Mouse (Mus musculus) heart, embryonic 15.5 days (tissue): ENCODE data around the gene Saysd1. TPM values are rescaled to one million over a fixed set of nuclear protein-coding genes. Genes with fewer than 3 reads are reported as not detected.

Experiments used
- ATAC-seq: fragments of 200-750 bp; cut with Nextera tagmentation; replicated peaks from 2 replicates; pipeline ENCODE4 v1.8.0; 2017; ENCODE audit warnings: low read depth, moderate TSS enrichment; ENCODE audit not compliant: insufficient number of reproducible peaks, insufficient read depth, low FRiP score
- H3K27ac ChIP-seq: fragments of 300-500 bp; sonication (generic); 2 replicates; pipeline ENCODE4 v1.5.1; 2015; ENCODE audit warnings: mild to moderate bottlenecking, inconsistent platforms
- H3K27me3 ChIP-seq: fragments of 300-500 bp; sonication (generic); 2 replicates; pipeline ENCODE4 v1.6.1; 2015; ENCODE audit warnings: inconsistent platforms
- H3K36me3 ChIP-seq: fragments of 300-500 bp; sonication (generic); 2 replicates; pipeline ENCODE4 v1.6.1; 2015; ENCODE audit warnings: mild to moderate bottlenecking, inconsistent platforms
- H3K4me1 ChIP-seq: fragments of 300-500 bp; sonication (generic); replicated peaks from 2 replicates; pipeline ENCODE4 v1.6.1; 2015; ENCODE audit warnings: inconsistent platforms
- H3K4me2 ChIP-seq: fragments of 300-500 bp; sonication (generic); 2 replicates; pipeline ENCODE4 v1.6.1; 2015; ENCODE audit warnings: inconsistent platforms, mild to moderate bottlenecking, moderate library complexity
- H3K4me3 ChIP-seq: fragments of 300-500 bp; sonication (generic); 2 replicates; pipeline ENCODE4 v1.5.1; 2015; ENCODE audit warnings: mild to moderate bottlenecking, inconsistent platforms
- H3K9ac ChIP-seq: fragments of 300-500 bp; sonication (generic); 2 replicates; pipeline ENCODE4 v1.6.1; 2015; ENCODE audit warnings: mild to moderate bottlenecking, inconsistent platforms
- H3K9me3 ChIP-seq: fragments of 300-500 bp; sonication (generic); replicated peaks from 2 replicates; pipeline ENCODE4 v1.6.1; 2016; ENCODE audit warnings: inconsistent platforms
- WGBS: fragments of 180-500 bp; shearing (Covaris S2); methylation state at CpG from one replicate; pipeline ENCODE4 v1.1.7; 2015; ENCODE audit warnings: mixed read lengths; 5-methylcytosine and 5-hydroxymethylcytosine counted together
- polyA plus RNA-seq: library from polyadenylated mRNA; unstranded; fragments of >200 nt; fragmentation: Nextera tagmentation; extraction: Ambion mirVana; gene quantifications from 2 replicates; pipeline ENCODE4 v1.2.1, GENCODE M21; 2015

Gene Saysd1
- polyA plus RNA-seq, 1 experiment from 2014 or later, result 7.7 TPM

DNA sequence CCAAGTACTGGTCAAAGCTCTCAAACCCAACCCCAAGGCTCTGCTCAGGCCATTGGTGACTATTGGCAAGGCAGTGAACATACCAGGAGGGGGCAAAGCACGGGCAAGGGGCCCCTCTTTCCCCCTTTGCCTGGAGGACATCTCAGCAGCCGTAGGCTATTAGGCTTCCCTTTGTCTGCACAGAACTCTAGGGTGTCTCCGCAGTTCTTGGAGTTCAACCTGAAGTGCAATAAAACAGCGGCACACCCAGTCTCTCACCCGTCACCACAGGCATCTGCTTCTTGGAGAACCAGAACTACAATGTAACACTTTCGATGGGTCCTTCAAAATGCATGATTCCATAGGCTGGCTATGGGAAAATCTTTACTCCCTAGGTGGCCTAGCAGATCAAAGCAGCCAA, 10.2 kb downstream of the Saysd1 start:
- Histone ChIP-seq H3K4me3 (no peak overlapping the region), H3K9me3 (no peaks in the 10 kb centered on the region), H3K4me1 (no peaks in the 10 kb centered on the region), H3K27me3 (no peaks in the 10 kb centered on the region), H3K4me2 (no peak overlapping the region), H3K9ac (no peak overlapping the region), H3K36me3 (no peaks in the 10 kb centered on the region), H3K27ac (no peak overlapping the region)
- ATAC-seq, result no peak
- 83% methylated on average over 6 of the region's 6 CpGs for WGBS

DNA sequence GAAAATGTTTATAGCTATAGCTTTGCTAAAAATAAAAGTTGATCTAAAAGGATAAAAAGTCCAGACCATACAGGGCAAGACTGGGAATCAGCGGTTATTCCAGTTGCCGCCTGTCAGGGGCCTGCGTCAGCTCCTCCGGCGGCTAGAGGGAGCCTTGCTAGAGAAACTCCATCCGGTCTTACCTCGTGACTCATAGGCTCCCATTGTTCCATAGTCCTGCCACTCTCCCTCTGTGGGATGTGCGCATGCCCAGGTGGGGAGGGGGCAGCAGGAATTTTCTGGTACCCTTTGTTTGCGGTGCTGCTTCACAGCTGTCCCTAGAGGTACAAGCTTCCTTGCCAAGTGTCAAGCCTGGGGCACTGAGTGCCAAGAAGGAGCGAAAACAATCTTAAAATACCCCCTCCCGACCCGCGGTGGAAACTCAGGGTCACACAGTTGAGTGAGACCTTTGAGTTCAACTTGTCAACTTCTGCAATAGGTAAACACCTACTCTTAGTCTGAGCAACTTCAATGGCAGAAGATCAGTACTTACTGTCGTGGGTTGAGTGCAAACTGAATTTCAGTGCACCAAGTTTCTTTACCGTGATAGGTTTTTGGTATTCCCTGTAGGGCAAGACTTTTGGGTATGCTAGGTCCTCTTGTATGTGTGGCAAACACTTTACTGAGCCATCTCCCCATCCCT, 10.8 kb downstream of the Saysd1 start:
- 69% methylated on average over 15 of the region's 15 CpGs for WGBS
- H3K4me2 ChIP-seq, result no peak overlapping the region
- no peak overlapping the region for H3K4me3 ChIP-seq
- H3K36me3 ChIP-seq, result no peaks in the 10 kb centered on the region
- H3K9me3 ChIP-seq, result no peaks in the 10 kb centered on the region
- H3K9ac ChIP-seq, result no peak overlapping the region
- H3K4me1 ChIP-seq, result no peaks in the 10 kb centered on the region
- no peak overlapping the region for H3K27ac ChIP-seq
- no peak for ATAC-seq
- H3K27me3 ChIP-seq, result no peaks in the 10 kb centered on the region

DNA sequence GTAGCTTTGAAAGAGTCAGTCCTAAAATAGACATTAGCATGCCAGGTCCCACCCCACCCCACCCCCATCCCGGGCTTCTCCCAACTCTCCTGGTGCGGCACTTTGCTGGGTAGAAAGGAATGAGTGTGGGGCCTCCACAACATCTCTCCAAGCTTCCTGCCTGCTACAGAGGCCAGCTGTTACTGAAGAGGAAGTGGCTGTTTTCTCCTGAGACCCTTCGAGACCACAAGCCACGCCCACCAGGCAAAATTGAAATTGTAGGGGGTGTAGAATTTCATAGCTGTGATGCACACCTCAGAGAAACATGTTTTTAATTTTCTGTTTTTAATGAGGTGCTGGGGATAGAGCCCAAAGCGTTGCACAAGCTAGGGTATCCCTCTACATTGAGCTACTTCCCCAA, 17.5 kb downstream of the Saysd1 start:
- no peaks in the 10 kb centered on the region for H3K27me3 ChIP-seq
- no peak overlapping the region for H3K9ac ChIP-seq
- WGBS, result 59% methylated on average over 5 of the region's 5 CpGs
- H3K9me3 ChIP-seq, result no peaks in the 10 kb centered on the region
- no peak overlapping the region for H3K27ac ChIP-seq
- no peak overlapping the region for H3K4me2 ChIP-seq
- ATAC-seq, result no peak
- H3K4me3 ChIP-seq, result no peak overlapping the region
- 0 out of 2 replicates have a peak, but pooled peaks cover 3% of the 10 kb centered on the region for H3K4me1 ChIP-seq
- no peaks in the 10 kb centered on the region for H3K36me3 ChIP-seq

DNA sequence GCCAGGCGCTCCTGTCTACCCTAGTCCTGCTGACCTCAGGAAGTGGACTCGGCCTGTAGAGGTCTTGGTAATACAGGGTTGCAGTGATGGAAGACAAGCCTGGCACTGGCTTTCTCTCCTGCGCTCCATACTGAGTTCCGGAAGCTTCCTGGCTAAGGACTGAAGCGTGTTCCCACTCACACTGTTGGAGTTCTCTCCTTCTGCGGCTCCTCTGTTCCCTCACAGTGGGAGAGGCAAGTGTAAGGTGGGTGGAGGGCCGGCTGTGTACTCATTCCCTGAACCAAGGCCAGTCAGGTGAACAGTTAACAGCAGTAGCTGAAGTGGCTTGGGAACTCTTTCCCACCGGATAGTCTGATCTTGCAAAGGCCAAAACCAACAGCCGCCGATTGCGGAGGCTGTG, 18.3 kb downstream of the Saysd1 start:
- no peak overlapping the region for H3K4me2 ChIP-seq
- no peaks in the 10 kb centered on the region for H3K9me3 ChIP-seq
- no peak overlapping the region for H3K9ac ChIP-seq
- H3K4me3 ChIP-seq, result no peak overlapping the region
- H3K36me3 ChIP-seq, result no peaks in the 10 kb centered on the region
- ATAC-seq, result no peak
- WGBS, result 87% methylated on average over 11 of the region's 11 CpGs
- H3K4me1 ChIP-seq, result 0 out of 2 replicates have a peak, but pooled peaks cover 3% of the 10 kb centered on the region
- H3K27me3 ChIP-seq, result peaks cover 5% of the 10 kb centered on the region; the same call in 1 of the 2 replicates
- H3K27ac ChIP-seq, result no peak overlapping the region

GRCm38 (mm10) chr14:20116149-20116605, 22.2 kb downstream of the Saysd1 start:
- WGBS, result 43% methylated on average over 9 of the region's 9 CpGs
- H3K4me2 ChIP-seq, result no peak overlapping the region
- no peak overlapping the region for H3K9ac ChIP-seq
- no peak overlapping the region for H3K27ac ChIP-seq
- 0 out of 2 replicates have a peak, but pooled peaks have one; percentile 31 for ATAC-seq
- no peak overlapping the region for H3K4me3 ChIP-seq
- H3K27me3 ChIP-seq, result peaks cover 5% of the 10 kb centered on the region; the same call in 1 of the 2 replicates
- no peaks in the 10 kb centered on the region for H3K36me3 ChIP-seq
- H3K9me3 ChIP-seq, result no peaks in the 10 kb centered on the region
- H3K4me1 ChIP-seq, result peaks cover 3% of the 10 kb centered on the region; the same call in 1 of the 2 replicates

DNA sequence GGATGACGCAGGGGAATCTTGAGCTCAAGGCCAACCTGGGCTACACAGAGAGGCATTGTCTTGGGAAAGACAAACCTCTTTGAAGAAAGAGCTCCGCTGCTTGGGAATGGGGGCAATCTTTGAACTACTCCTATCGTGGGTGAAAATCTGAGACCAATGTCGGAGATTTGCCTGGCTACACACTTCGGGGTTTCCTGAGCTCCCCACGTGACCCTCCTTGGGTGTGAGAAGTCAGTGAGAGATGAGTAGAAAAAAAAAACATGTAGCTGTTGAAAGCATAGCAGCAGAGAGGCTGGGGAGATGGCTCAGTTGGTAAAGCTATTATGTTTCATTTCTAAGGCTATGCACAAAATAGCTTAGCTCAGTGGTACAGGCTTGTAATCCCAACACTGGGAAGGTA, 23.4 kb downstream of the Saysd1 start:
- ATAC-seq, result no peak
- no peak overlapping the region for H3K9ac ChIP-seq
- H3K9me3 ChIP-seq, result no peaks in the 10 kb centered on the region
- 73% methylated on average over 6 of the region's 6 CpGs for WGBS
- no peaks in the 10 kb centered on the region for H3K36me3 ChIP-seq
- peaks cover 5% of the 10 kb centered on the region; the same call in 1 of the 2 replicates for H3K27me3 ChIP-seq
- H3K4me2 ChIP-seq, result no peak overlapping the region
- peaks cover 3% of the 10 kb centered on the region; the same call in 1 of the 2 replicates for H3K4me1 ChIP-seq
- H3K27ac ChIP-seq, result no peak overlapping the region
- no peak overlapping the region for H3K4me3 ChIP-seq

DNA sequence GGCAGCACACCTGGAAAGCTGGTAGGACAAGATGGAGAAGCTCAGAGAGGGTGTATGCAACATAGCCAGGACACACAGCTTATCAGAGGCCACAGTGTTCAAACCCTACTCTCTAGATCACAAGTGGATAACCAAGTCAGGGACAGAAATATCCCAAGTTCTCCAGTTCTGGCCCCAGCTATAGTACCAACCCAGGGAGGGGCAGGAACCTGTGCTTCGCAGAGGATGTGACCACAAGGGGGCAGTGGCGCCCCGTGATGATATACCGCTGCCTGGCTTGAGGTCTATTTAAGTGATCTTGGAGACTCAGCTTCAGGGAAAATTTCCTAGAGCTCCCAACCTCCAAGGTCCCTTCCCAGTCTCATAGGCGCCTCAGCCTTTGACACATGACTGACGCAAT, 24.4 kb downstream of the Saysd1 start:
- no peaks in the 10 kb centered on the region for H3K9me3 ChIP-seq
- H3K4me2 ChIP-seq, result no peak overlapping the region
- ATAC-seq, result 0 out of 2 replicates have a peak, but pooled peaks have one; percentile 19
- H3K4me1 ChIP-seq, result peaks cover 3% of the 10 kb centered on the region; the same call in 1 of the 2 replicates
- peaks cover 5% of the 10 kb centered on the region; the same call in 1 of the 2 replicates for H3K27me3 ChIP-seq
- no peaks in the 10 kb centered on the region for H3K36me3 ChIP-seq
- no peak overlapping the region for H3K4me3 ChIP-seq
- no peak overlapping the region for H3K9ac ChIP-seq
- 4% methylated on average over 6 of the region's 6 CpGs for WGBS
- no peak overlapping the region for H3K27ac ChIP-seq

DNA sequence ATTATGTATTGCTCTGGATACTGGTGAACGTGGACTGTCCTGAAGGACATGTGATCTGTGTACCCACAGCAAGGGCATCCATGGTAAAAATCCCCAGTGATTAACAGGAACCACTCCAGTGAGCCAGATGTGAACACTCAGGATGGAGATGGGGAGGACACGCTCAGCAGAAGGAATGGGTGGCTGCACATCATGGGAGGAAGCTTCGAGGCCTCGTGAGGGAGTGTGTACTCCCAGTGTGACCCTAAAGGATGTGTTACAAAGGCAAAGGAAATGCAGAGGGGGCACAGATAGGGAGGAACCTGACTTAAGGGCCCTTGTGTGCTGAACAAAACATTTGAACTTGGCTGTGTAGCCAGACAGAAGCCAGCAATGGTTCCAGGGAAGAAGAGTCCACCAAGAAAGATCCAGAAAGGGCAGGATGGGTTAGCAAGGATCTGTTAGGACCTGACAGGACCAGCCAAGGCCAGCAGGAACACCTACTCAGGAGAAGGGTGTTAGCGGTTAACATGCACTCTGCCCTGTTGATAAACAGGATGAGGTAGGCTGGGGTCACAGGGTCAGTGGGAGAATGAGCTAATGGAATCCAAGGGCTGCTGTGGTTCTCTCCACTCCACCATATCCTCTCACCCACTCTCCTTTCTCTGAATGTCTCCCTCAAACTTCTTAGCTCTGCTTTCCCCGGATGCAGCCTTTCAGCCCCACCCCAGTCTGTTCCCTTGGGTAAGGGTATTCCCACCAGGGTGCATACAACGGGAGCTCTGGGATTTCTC, 25.0 kb downstream of the Saysd1 start:
- Histone ChIP-seq H3K27me3 (peaks cover 5% of the 10 kb centered on the region; the same call in 1 of the 2 replicates), H3K4me1 (peaks cover 3% of the 10 kb centered on the region; the same call in 1 of the 2 replicates), H3K9ac (no peak overlapping the region), H3K4me3 (no peak overlapping the region), H3K36me3 (no peaks in the 10 kb centered on the region), H3K27ac (no peak overlapping the region), H3K9me3 (no peaks in the 10 kb centered on the region), H3K4me2 (no peak overlapping the region)
- ATAC-seq, result no peak
- 43% methylated on average over 7 of the region's 7 CpGs for WGBS

- ATAC-seq, result no peak
- WGBS, result 73% methylated on average over 3 of the region's 3 CpGs
- Histone ChIP-seq H3K4me2 (no peak overlapping the region), H3K4me3 (no peak overlapping the region), H3K4me1 (peaks cover under 1% of the 10 kb centered on the region; the same call in 1 of the 2 replicates), H3K36me3 (no peaks in the 10 kb centered on the region), H3K27ac (no peak overlapping the region), H3K9me3 (no peaks in the 10 kb centered on the region), H3K9ac (no peak overlapping the region), H3K27me3 (peaks cover 5% of the 10 kb centered on the region; the same call in 1 of the 2 replicates)
Observed at GRCm38 (mm10) chr14:20112218-20112617, 26.1 kb downstream of the Saysd1 start.

GRCm38 (mm10) chr14:20110945-20111344, 27.4 kb downstream of the Saysd1 start:
- Histone ChIP-seq H3K27me3 (peaks cover 5% of the 10 kb centered on the region; the same call in 1 of the 2 replicates), H3K9me3 (no peaks in the 10 kb centered on the region), H3K4me2 (no peak overlapping the region), H3K4me3 (no peak overlapping the region), H3K9ac (no peak overlapping the region), H3K27ac (no peak overlapping the region), H3K36me3 (no peaks in the 10 kb centered on the region), H3K4me1 (no peaks in the 10 kb centered on the region; the same call in 1 of the 2 replicates)
- no peak for ATAC-seq
- WGBS, result 59% methylated on average over 1 of the region's 1 CpGs

GRCm38 (mm10) chr14:20106271-20106670, 32.1 kb downstream of the Saysd1 start:
- Histone ChIP-seq H3K9ac (no peak overlapping the region), H3K9me3 (no peaks in the 10 kb centered on the region), H3K4me1 (no peaks in the 10 kb centered on the region), H3K4me2 (no peak overlapping the region), H3K4me3 (no peak overlapping the region), H3K36me3 (no peaks in the 10 kb centered on the region), H3K27ac (no peak overlapping the region), H3K27me3 (no peaks in the 10 kb centered on the region)
- 49% methylated on average over 6 of the region's 6 CpGs for WGBS
- ATAC-seq, result no peak
